7 mouse cellular contexts compared by ENCODE assay signal in the genomic region with DNA sequence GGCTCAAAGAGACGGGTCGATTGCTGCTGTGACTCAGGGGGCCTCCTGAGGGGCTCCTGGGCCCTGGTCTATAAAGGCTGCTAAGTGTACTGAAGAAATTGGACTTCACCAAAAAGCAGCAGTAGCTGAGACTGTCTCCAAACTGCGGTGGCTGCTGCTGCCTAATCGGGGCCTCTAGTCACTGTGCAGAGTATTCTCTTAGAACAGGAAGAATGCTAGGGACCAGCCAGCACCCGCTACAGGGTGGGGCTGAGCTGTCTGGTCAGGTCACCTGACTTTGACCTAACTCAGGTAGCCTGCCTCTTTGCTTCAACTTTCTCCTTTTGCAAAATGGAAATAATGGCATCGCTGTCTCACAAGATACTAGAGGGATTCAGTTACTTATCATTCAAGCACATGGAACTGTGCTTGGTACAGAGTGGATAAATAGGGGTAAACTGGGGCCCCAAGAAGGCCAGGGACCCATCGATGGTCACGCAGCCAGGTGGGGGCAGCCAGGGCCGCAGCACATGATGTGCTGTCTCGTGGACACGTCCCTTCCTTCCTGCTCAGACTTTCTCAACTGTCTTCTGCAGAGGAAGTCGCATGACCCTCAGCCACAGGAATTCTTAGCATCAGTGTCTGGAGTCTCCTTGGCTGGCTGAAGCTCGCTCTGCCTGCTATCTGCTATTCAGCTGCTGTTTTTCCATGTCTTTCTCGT. TPM values are rescaled to one million over a fixed set of nuclear protein-coding genes. Genes with fewer than 3 reads are reported as not detected.
A peak's percentile ranks its signal among the peaks of the same experiment; 100 is the strongest.
DNase-seq lines count a peak whose midpoint lies in the region; ATAC-seq lines count a peak whose summit lies in the region.

No protein-coding gene starts in this region.

- peaks cover 18% of the 10 kb centered on the region for H3K4me1 ChIP-seq in neural tube, embryonic 11.5 days (ENCODE audit: control insufficient read depth, insufficient read depth, low read length)
- H3K4me1 ChIP-seq in liver, embryonic 15.5 days (replicated peaks) = peaks cover 94% of the 10 kb centered on the region

- no peak overlapping the region for H3K4me3 ChIP-seq in neural tube, embryonic 11.5 days (ENCODE audit: low read depth, low read length)
- peak overlapping the region; percentile 26; the same call in 1 of the 2 replicates for H3K4me3 ChIP-seq in liver, embryonic 15.5 days (replicated peaks)

- 68% methylated on average over 14 of the region's 14 CpGs for WGBS in neural tube, embryonic 11.5 days
- 11% methylated on average over 14 of the region's 14 CpGs for WGBS in liver, embryonic 15.5 days (ENCODE audit: insufficient replicate concordance)

- 0 out of 2 replicates have a peak overlapping the region, but pooled peaks have one; percentile 26 for H3K9ac ChIP-seq in neural tube, embryonic 11.5 days (ENCODE audit: low read length)
- peak overlapping the region; percentile 47; the same call in 1 of the 2 replicates for H3K9ac ChIP-seq in liver, embryonic 15.5 days

- H3K27me3 ChIP-seq in neural tube, embryonic 11.5 days (ENCODE audit: control insufficient read depth, insufficient read depth, low read length) = no peaks in the 10 kb centered on the region
- H3K27me3 ChIP-seq in liver, embryonic 15.5 days = no peaks in the 10 kb centered on the region

- no peak for DNase-seq in neural tube, embryonic 11.5 days (ENCODE audit: low spot score)
- DNase-seq in neural tube, embryonic 10.5 days (ENCODE audit: extremely low spot score, low spot score) = no peak
- no peak for DNase-seq in cerebellum, adult 11 months
- DNase-seq in frontal cortex, postnatal 10 days (ENCODE audit: low spot score in 2 of 2) = no peak
- no peak for DNase-seq in layer of hippocampus, postnatal 10 days (ENCODE audit: low spot score in 2 of 2)

- H3K27ac ChIP-seq in neural tube, embryonic 11.5 days (ENCODE audit: low read depth, low read length) = 0 out of 2 replicates have a peak overlapping the region, but pooled peaks have one; percentile 49
- H3K27ac ChIP-seq in liver, embryonic 15.5 days (replicated peaks) = peak overlapping the region; percentile 91

- H3K36me3 ChIP-seq in neural tube, embryonic 11.5 days (ENCODE audit: control insufficient read depth, insufficient read depth, low read length) = no peaks in the 10 kb centered on the region
- no peaks in the 10 kb centered on the region for H3K36me3 ChIP-seq in liver, embryonic 15.5 days (replicated peaks)

- no peak for ATAC-seq in neural tube, embryonic 11.5 days (ENCODE audit: insufficient read depth, low FRiP score, low TSS enrichment)
- peak; percentile 57 for ATAC-seq in granulocyte monocyte progenitor cell, adult 5-6 weeks (replicated peaks; ENCODE audit: poor library complexity, severe bottlenecking)
- ATAC-seq in liver, embryonic 15.5 days (ENCODE audit: insufficient read depth) = no peak

- H3K4me2 ChIP-seq in neural tube, embryonic 11.5 days (ENCODE audit: low read depth) = no peak overlapping the region
- H3K4me2 ChIP-seq in liver, embryonic 15.5 days = peak overlapping the region; percentile 60

- no peaks in the 10 kb centered on the region for H3K9me3 ChIP-seq in neural tube, embryonic 11.5 days (ENCODE audit: control insufficient read depth, low read length)
- H3K9me3 ChIP-seq in liver, embryonic 15.5 days (replicated peaks) = no peaks in the 10 kb centered on the region

RNA-seq across cellular contexts. Expression of a gene that starts 24.2 kb away (rescaled TPM):
- 75.1 and 85.6 TPM in 2 replicates for polyA plus RNA-seq in neural tube, embryonic 11.5 days (2014; fragmentation: Nextera tagmentation; extraction: Ambion mirVana)
- 7.3 and 24.4 TPM in 2 replicates for total RNA-seq in granulocyte monocyte progenitor cell, adult 5-6 weeks (2014; fragmentation: Nextera tagmentation)
- total RNA-seq in granulocyte monocyte progenitor cell, adult 5-6 weeks (2017) = 7.5 TPM in 2 replicates
- polyA plus RNA-seq in liver, embryonic 15.5 days (2015; fragmentation: Nextera tagmentation; extraction: Ambion mirVana) = 36.2 and 37.3 TPM in 2 replicates
- total RNA-seq in layer of hippocampus, postnatal 10 days (2021) = 10 to 100 TPM; 43.8 to 49.7 TPM
